Mouse (Mus musculus) spleen, postnatal 36 days (tissue): ENCODE measurements around the gene Rps6kl1.

Experiments
- DNase-seq, 2 experiments: peaks; one replicate each; pipeline ENCODE4 v3.0.0; 2022; ENCODE audit warnings: low spot score in 2 of 2, mixed read lengths in 1 of 2

The Rps6kl1 gene

DNA sequence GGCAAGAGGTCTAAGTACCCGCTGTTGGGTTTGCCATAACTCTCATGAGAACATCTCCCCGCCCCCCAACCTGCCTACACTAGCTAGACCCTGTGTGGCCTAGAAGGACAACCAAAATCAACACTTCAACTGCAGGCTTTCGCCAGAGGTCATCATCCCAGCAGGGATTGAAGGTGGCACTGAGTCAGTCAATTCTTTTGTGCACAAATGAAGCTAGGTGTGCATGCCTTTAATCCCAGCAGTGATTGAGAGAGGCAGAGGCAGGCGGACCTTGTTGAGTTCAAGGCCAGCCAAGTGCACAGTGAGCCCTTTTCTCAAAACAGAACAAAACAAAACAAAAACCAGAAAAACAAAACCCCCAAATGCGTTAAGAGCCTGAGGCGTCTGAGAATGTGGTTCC is 10.0 kb downstream of the Rps6kl1 start:
- DNase-seq, result no peak

GRCm38 (mm10) chr12:85140036-85140701 is 10.9 kb downstream of the Rps6kl1 start:
- DNase-seq, result peak in 1 of 2 experiments; percentile 19

DNA sequence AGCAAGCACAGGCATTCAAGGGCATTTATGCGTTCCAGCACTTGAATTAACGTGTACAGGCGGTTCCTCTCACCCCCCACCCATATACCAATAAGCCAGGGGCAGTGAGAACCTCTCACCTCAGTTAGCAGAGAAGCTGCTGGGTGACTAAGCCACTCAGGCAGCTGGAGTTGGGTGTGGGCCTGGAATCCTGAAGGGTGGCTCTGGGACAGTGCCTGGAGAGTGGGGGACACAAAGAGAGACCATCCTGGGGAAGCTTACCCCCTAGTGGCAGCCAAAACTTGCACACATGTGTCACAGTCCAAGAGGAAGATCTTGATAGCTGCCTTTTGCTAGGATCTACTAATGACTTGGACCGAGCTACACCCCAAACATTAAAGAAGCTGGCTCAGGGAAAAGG is 14.4 kb downstream of the Rps6kl1 start:
- DNase-seq, result no peak

DNA sequence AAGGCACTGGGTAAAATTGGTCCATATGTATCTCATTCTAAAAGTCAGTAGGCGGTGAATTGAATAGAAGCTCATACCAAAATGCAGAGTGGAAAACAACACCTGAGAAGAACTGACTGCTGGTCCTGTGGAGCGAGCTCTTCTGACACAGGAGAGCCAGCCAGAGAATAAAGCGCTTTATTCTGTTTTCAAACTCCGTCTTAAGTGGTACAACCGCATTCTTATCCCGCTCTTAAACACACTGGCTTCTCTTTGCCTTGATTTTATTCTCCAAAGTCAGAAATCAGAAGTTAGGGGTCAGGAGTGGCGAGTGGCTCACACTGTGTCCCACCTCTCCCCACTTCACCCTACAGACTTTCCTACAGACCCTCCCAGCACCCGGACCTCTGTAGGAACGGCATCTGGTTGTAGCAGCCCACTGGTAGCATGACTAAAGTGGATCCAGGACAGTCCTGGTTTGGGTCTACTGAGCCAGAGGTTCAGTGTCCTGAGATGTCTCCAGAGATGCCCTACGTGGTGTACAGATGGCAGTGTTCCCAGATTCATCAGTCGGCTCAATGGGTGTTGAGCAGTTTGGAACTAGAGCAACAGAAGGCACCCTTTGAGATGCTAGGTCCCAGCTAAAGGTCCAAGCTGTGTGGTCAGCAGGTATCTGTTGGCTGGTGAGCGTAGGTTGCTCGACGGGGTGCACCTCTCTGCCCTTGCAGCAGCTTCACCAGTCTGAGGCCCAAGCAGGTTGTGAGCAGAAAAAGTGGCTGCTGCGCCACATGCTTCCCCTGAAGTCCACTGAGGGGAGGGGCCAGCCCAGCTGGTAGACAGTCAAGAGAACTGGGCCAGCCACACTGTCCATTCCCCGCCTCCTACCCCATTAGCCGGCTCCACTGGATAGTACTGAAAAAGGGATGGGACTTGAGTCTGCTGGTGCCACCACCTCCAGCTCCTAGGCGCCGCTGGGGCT is 15.3 kb downstream of the Rps6kl1 start:
- no peak for DNase-seq

DNA sequence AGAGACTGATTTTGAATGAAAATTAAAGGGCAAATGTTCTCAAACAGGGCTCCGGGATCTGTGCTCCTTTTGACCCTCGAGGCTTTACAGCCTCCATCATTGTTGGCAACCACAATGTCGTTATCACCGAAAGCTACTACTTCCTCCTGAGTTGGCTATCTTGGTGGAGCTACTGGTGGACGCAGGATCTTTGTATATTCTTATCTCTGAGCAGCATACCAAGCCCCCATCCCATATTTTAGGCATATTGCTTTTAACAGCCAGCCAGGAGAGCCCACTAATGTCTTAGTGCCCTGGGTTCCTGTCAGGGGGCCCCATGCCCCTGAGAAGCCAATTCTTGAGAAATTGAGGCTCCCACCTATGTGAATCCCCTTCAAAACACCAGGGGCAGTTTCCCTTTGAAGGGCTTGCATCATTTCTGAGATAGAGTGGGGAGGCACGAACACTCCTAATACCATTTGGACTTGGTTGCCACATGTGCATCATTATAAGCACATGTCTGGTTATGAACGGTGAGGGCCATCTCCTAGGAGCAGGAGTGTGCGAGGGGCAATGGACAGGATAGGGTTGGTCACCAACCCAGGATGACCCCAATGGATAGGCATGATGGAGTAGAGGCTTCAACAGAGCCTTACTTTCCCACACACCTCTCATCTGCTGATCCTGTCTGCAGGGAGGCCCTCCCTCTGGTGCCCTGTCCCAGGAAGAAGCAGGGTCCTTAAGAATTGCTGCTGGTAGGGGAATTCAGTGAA is 16.8 kb downstream of the Rps6kl1 start:
- no peak for DNase-seq

DNA sequence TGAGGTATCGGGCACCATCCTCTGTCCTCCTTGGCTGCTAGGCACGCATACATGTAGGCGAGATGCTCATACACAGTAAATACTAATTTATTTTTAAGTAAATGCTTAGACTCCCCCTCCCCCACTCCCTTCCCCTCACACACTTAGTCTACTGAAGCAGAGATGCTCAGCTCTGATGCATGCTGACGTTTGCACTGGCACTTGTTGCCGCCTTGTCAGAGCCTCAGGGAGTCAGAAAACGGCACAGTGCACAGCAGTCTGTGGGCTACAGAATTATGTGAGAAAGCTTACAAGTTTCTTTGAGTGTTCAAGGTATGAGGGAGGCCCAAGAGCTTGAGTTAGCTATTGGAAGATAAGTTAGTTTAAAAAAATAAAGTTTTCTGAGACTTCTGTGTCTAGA is 19.7 kb downstream of the Rps6kl1 start:
- no peak for DNase-seq

DNA sequence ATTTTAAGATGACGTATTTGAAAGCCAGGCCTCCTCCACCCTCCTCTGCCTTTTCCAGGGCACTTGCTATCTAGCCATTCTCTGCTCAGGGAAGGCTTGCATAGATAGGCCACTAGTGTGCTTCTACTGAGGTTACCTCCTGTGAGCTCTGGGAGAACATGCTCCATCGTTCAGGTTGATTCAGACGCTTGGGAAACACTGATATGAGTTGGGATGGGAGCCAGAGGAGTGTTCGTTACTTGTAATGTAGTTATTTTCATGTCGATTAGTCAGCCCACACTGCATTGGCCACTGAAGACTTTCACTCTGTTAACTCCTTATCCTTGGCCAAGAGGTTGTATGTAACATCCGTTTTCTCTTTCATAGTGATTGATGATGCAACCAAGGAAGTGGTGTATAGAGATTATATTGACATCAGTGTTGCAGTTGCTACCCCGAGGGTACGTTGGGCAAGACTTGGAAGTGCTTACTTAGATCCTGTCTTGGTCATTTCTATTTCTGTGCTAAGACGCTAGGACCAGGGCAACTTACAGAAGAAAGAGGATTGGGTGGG is 21.6 kb downstream of the Rps6kl1 start:
- DNase-seq, result no peak

GRCm38 (mm10) chr12:85126986-85127603 is 24.0 kb downstream of the Rps6kl1 start:
- DNase-seq, result no peak

DNA sequence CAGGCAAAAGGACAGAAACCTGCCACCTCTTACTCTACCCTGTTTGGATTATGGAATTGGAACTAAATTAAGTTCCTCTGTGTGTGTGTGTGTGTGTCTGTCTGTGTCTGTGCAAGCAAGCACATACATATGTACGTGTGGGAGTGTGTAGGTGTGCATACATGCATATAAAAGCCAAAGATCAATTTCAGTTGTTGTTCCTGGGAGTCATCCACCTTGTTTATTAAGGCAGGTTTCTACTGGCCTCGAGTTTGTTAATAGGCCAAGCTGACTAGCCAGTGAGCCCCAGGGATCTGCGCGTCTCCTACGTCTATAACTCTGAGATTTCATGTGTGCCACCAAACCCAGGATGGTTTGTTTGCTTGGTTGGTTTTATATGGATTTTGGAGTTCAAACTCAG is 26.3 kb downstream of the Rps6kl1 start:
- no peak for DNase-seq

GRCm38 (mm10) chr12:85123645-85124044 is 27.4 kb downstream of the Rps6kl1 start:
- DNase-seq, result no peak

GRCm38 (mm10) chr12:85123108-85123530 is 27.9 kb downstream of the Rps6kl1 start:
- DNase-seq, result peak; percentile 51 to 60

DNA sequence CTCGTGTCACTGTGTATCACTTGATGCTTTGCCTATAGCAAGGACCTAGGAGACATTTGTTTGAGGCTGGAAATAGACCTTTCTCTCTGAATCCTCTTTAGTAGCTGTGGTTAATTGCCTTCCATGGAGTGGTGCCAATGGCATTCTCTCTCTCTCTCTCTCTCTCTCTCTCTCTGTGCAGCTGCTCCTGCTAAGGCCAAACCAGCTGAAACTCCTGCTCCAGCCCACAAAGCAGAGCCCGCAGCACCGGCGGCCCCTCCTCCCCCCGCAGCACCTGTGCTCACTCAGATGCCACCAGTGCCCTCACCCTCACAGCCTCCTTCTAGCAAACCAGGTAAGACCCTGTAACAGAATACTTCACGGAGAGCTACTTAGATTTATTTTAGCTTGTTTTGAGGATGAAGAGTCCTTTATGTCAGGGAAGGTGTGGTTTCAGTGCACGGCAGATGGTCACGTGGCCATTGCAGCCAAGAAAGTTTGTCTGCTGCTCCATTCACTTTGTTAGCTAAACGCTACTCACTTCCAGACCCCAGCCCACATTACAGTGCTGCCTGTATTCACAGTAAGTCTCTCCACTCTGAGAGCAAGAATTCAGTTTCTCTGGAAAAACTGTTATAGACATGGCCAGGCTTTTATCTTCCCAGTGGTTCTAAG is 29.1 kb downstream of the Rps6kl1 start:
- DNase-seq, result no peak

DNA sequence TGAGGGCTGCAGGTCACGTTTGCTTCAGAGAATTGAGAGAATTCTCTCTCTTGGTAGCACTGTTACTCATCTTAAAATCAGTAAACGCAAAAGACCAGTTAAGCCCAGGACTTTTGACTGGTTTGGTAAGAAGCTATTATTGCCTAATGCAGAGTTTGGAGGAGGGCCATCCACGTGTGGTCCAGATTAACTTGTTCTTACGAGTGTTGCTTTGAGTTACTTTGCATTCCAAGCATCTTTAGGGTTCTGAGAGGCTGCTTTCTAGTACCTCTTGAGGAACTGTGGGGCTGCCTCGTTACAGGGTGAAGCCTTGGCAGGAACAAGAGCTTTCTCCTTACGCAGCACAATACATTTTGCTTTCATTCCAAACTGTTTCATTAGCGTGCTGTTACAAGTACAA is 35.4 kb downstream of the Rps6kl1 start:
- DNase-seq, result no peak

GRCm38 (mm10) chr12:85113917-85114316 is 37.1 kb downstream of the Rps6kl1 start:
- DNase-seq, result no peak

DNA sequence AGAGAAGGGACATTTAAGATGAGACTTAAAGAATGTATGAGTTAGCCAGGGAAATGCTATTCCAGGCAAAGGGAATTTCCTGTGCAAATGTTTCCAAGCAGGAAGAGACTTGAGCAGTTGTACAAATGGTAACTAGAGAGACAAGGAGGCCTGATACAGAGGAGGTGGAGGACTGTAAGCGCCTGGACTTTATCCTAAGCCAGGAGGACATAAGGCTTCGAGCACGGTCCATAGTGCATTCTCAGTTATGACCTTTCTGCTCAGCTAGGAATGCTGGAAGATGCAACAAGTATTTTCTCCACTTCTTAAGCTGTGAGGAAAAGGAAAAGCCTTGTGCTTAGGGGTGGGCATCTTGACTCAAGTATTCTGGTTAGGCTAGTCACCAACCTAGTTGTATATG is 37.7 kb downstream of the Rps6kl1 start:
- no peak for DNase-seq

DNA sequence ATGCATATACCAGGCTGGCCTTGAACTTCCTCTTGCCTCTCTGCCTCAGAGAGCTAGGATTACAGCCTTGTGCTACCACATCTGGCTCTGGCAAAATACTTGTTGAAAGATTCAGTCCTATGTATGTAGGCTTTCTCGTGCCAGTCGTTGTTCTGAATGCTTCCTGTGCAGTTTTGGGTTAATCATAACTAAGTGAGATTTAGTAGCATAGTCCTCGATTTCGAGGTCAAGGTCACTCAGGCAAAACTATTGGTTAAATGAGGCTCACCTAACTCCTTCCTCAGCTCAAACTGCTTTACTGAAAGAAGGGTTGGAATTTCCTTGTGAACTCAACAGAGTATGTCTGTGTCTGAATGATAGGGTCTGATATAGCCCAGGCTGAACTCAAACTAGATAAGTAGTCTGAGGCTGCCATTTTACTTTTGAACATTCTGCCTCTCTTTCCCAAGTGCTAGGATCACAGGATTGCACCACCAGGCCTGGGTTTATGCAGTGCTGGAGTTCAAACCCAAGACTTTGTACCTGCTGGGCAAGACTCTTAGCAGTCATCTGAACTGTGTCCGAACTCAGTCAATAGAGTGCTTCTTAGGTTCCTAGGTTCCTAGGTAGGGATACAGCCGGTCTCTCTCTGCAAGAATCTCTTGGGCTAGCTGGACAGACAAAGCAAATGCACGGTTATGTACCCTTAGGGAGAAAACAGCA is 38.4 kb downstream of the Rps6kl1 start:
- DNase-seq, result no peak

DNA sequence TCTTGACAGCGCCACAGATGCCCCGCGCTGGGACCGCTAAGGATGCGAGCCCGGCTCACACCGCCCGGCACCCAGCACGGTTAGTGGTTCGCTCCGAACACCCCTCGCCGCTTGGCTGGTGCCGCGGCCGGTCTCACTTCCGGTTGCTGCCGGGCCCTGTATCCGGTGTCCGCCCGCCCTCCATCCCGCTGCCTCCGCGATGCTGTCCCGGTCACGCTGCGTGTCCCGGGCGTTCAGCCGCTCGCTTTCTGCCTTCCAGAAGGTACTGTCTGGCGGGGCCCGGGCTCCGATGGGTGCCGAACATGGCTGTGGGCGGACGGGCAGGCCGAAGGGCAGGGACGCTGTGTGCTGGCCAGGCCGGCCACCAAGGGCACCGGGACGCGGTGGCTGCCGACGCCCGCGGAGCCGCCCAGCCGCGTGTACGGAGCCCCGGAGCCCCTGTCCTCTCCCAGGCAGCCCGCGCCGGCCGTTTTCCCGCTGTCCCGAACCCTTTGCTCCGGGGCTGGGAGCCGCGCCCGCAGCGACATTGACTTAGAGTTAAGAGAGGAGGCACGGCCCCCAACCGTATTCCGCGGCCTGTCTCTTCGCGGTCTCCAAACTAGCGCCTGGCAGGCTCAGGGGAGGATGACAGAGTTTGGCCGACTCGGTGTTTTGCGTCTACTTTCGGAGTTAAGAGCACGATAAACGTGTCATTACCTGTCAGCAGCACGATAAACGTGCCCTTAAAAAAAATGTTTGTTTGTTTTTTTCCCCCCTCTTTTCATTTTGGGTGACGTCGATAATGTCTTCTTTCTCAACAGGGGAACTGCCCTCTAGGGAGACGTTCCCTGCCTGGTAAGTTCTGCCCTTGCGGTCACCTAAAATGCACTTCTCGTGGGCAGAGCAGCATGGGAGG is 40.1 kb downstream of the Rps6kl1 start, which contains the start of the genes Prox2 and Dlst:
Gene Prox2, minus strand, starts transcription at position 62 of the 895 bp plus-strand sequence.
Gene Dlst, plus strand, starts transcription at position 136 of the 895 bp plus-strand sequence.
- DNase-seq, result peak; percentile 85 to 87

GRCm38 (mm10) chr12:85110011-85110697 is 40.9 kb downstream of the Rps6kl1 start:
- DNase-seq, result peak in 1 of 2 experiments; percentile 14
